Mouse (Mus musculus) G1E-ER4 (cell line): ENCODE measurements around the gene Ror1. TPM values are rescaled to one million over a fixed set of nuclear protein-coding genes. Genes with fewer than 3 reads are reported as not detected.

ENCODE experiments used
- GATA1 ChIP-seq: IDR thresholded peaks from one replicate; pipeline ENCODE4 v1.8.0; 2012; ENCODE audit warnings: low read length, inconsistent platforms
- polyA plus RNA-seq: library from polyadenylated mRNA; stranded (reverse); fragments of >175 nt; gene quantifications from 2 replicates; pipeline ENCODE4 v1.2.3, GENCODE M21; 2012

Ror1 gene
- polyA plus RNA-seq, 1 experiment: not detected

GRCm38 (mm10) chr4:100170743-100171142, 75.2 kb downstream of the Ror1 start:
- no peak for TF ChIP-seq GATA1

- no peak for TF ChIP-seq GATA1
Measured at GRCm38 (mm10) chr4:100171483-100171898, 75.9 kb downstream of the Ror1 start.

- no peak for TF ChIP-seq GATA1
Measured at GRCm38 (mm10) chr4:100175594-100175993, 80.0 kb downstream of the Ror1 start.

GRCm38 (mm10) chr4:100178316-100178715, 82.7 kb downstream of the Ror1 start:
- TF ChIP-seq GATA1: no peak

GRCm38 (mm10) chr4:100181676-100182075, 86.1 kb downstream of the Ror1 start:
- no peak for TF ChIP-seq GATA1

- no peak for TF ChIP-seq GATA1
Measured at GRCm38 (mm10) chr4:100186781-100187180, 91.2 kb downstream of the Ror1 start.

- TF ChIP-seq GATA1: no peak
Measured at GRCm38 (mm10) chr4:100187563-100188200, 92.1 kb downstream of the Ror1 start.

GRCm38 (mm10) chr4:100188201-100188699, 92.7 kb downstream of the Ror1 start:
- no peak for TF ChIP-seq GATA1

GRCm38 (mm10) chr4:100191483-100191882, 95.9 kb downstream of the Ror1 start:
- no peak for TF ChIP-seq GATA1

GRCm38 (mm10) chr4:100194136-100194535, 98.5 kb downstream of the Ror1 start:
- no peak for TF ChIP-seq GATA1

- TF ChIP-seq GATA1: no peak
Measured at GRCm38 (mm10) chr4:100196255-100196793, 100.7 kb downstream of the Ror1 start.

GRCm38 (mm10) chr4:100198275-100198674, 102.7 kb downstream of the Ror1 start:
- no peak for TF ChIP-seq GATA1

GRCm38 (mm10) chr4:100201322-100201721, 105.7 kb downstream of the Ror1 start:
- TF ChIP-seq GATA1: no peak

- no peak for TF ChIP-seq GATA1
Measured at GRCm38 (mm10) chr4:100203066-100203465, 107.5 kb downstream of the Ror1 start.

GRCm38 (mm10) chr4:100203688-100204087, 108.1 kb downstream of the Ror1 start:
- no peak for TF ChIP-seq GATA1

GRCm38 (mm10) chr4:100204381-100204780, 108.8 kb downstream of the Ror1 start:
- TF ChIP-seq GATA1: no peak

- no peak for TF ChIP-seq GATA1
Measured at GRCm38 (mm10) chr4:100208081-100208480, 112.5 kb downstream of the Ror1 start.

- TF ChIP-seq GATA1: no peak
Measured at GRCm38 (mm10) chr4:100209106-100209505, 113.5 kb downstream of the Ror1 start.
